Mouse (Mus musculus) liver, postnatal 0 days (tissue): Measurements from ENCODE around the gene Nr1i3.

ENCODE experiments used
- CTCF ChIP-seq: sonication (generic); IDR thresholded peaks from 2 replicates; pipeline ENCODE4 v1.5.1; 2016; ENCODE audit warnings: antibody characterized with exemption, low read depth
- EP300 ChIP-seq: IDR thresholded peaks from 2 replicates; pipeline ENCODE4 v1.6.1; 2016; ENCODE audit warnings: antibody characterized with exemption, low read depth, mild to moderate bottlenecking

DNA sequence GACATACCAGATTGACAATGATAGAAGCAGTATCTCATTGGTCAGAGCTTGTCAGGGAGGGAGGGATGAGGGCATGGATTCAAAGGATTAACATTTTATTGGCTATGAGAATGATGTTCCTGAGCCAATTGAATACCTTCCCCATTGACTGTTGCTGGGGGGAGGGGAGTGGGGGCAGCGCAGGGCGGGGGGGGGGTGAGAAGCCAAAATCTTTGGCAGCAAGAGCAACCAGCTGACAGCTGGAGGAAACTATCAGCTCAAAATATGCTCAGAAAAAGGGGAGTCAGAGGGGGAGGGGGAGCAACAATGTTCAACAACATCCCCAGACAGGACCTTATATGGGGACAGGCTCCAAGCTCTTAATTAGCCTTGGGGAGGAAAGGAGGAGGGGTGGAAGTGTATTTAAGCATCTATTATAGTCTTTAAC, 49.4 kb downstream of the Nr1i3 start:
- TF ChIP-seq CTCF, result no peak
- TF ChIP-seq EP300, result no peak
